Mouse (Mus musculus): ENCODE data around the gene Aspdh.

Gene Aspdh

GRCm38 (mm10) chr7:44471880-44472557 is 6.8 kb downstream of the Aspdh start:
- DNase-seq (ENCODE audit: low read depth, low spot score) = no peak

- DNase-seq (ENCODE audit: low read depth, low spot score) = no peak
Measured at GRCm38 (mm10) chr7:44472558-44472885, 7.3 kb downstream of the Aspdh start.

GRCm38 (mm10) chr7:44472961-44473646 is 7.9 kb downstream of the Aspdh start:
- DNase-seq (ENCODE audit: low read depth, low spot score) = no peak

GRCm38 (mm10) chr7:44474419-44474818 is 9.2 kb downstream of the Aspdh start:
- DNase-seq (ENCODE audit: low read depth, low spot score) = no peak

- no peak for DNase-seq (ENCODE audit: low read depth, low spot score)
Measured at GRCm38 (mm10) chr7:44475046-44475614, 9.9 kb downstream of the Aspdh start.

- DNase-seq (ENCODE audit: low read depth, low spot score) = no peak
Measured at GRCm38 (mm10) chr7:44482836-44483435, 17.7 kb downstream of the Aspdh start.

- no peak for DNase-seq (ENCODE audit: low read depth, low spot score)
Measured at GRCm38 (mm10) chr7:44484109-44484508, 18.9 kb downstream of the Aspdh start.

- peak; percentile 84 for DNase-seq (ENCODE audit: low read depth, low spot score)
Measured at GRCm38 (mm10) chr7:44484841-44485571, 19.8 kb downstream of the Aspdh start.

- DNase-seq (ENCODE audit: low read depth, low spot score) = no peak
Measured at GRCm38 (mm10) chr7:44485572-44486195, 20.5 kb downstream of the Aspdh start.

- no peak for DNase-seq (ENCODE audit: low read depth, low spot score)
Measured at GRCm38 (mm10) chr7:44486927-44487575, 21.9 kb downstream of the Aspdh start.

- DNase-seq (ENCODE audit: low read depth, low spot score) = no peak
Measured at GRCm38 (mm10) chr7:44487936-44488335, 22.7 kb downstream of the Aspdh start.

- no peak for DNase-seq (ENCODE audit: low read depth, low spot score)
Measured at GRCm38 (mm10) chr7:44488545-44488944, 23.4 kb downstream of the Aspdh start.

GRCm38 (mm10) chr7:44490281-44490680 is 25.1 kb downstream of the Aspdh start:
- no peak for DNase-seq (ENCODE audit: low read depth, low spot score)

GRCm38 (mm10) chr7:44491391-44491790 is 26.2 kb downstream of the Aspdh start:
- DNase-seq (ENCODE audit: low read depth, low spot score) = no peak

- DNase-seq (ENCODE audit: low read depth, low spot score) = no peak
Measured at GRCm38 (mm10) chr7:44492166-44492826, 27.1 kb downstream of the Aspdh start.

GRCm38 (mm10) chr7:44494681-44495080 is 29.5 kb downstream of the Aspdh start:
- no peak for DNase-seq (ENCODE audit: low read depth, low spot score)

- DNase-seq (ENCODE audit: low read depth, low spot score) = peak; percentile 31
Measured at GRCm38 (mm10) chr7:44495086-44495485, 29.9 kb downstream of the Aspdh start.

GRCm38 (mm10) chr7:44495992-44496770 is 31.0 kb downstream of the Aspdh start, which contains the start of the genes Emc10 and Fam71e1:
Gene Emc10 (minus strand): TSS chr7:44496529.
Gene Fam71e1 (plus strand): TSS chr7:44496581.
- DNase-seq (ENCODE audit: low read depth, low spot score) = peak; percentile 100

GRCm38 (mm10) chr7:44496771-44497109 is 31.5 kb downstream of the Aspdh start:
- no peak for DNase-seq (ENCODE audit: low read depth, low spot score)
